Mouse (Mus musculus): ENCODE measurements around the gene Chic2. TPM values are rescaled to one million over a fixed set of nuclear protein-coding genes. Genes with fewer than 3 reads are reported as not detected.

Chic2 gene
- polyA plus RNA-seq, 1 experiment from 2014 or later = 43.2 TPM

- no peak overlapping the region for H3K4me3 ChIP-seq (ENCODE audit: low read depth, low read length)
- H3K9me3 ChIP-seq (ENCODE audit: control insufficient read depth, low read length) = no peaks in the 10 kb centered on the region
- H3K27ac ChIP-seq (replicated peaks) = no peak overlapping the region
- H3K27me3 ChIP-seq (ENCODE audit: control insufficient read depth, insufficient read depth, low read length) = peaks cover 15% of the 10 kb centered on the region; the same call in 1 of the 2 replicates
- H3K9ac ChIP-seq (ENCODE audit: low read length) = no peak overlapping the region
- DNase-seq (ENCODE audit: low spot score) = no peak
- no peaks in the 10 kb centered on the region for H3K4me1 ChIP-seq (replicated peaks; ENCODE audit: control insufficient read depth, insufficient read depth)
- H3K4me2 ChIP-seq (replicated peaks; ENCODE audit: low read depth) = 0 out of 2 replicates have a peak overlapping the region, but pooled peaks have one; percentile 6
- WGBS = 3% methylated on average over 27 of the region's 27 CpGs
- ATAC-seq (ENCODE audit: low FRiP score, low TSS enrichment) = no peak
- TF ChIP-seq CTCF (IDR thresholded peaks at IDR 0.05; ENCODE audit: low read depth) = no peak
- TF ChIP-seq EP300 (optimal IDR thresholded peaks at IDR 0.05) = no peak
- no peaks in the 10 kb centered on the region for H3K36me3 ChIP-seq (ENCODE audit: control insufficient read depth, insufficient read depth, low read length)
Observed at GRCm38 (mm10) chr5:75083591-75084392, 39.2 kb upstream of the Chic2 start.

- Histone ChIP-seq H3K4me1 (replicated peaks; ENCODE audit: control insufficient read depth, insufficient read depth) (no peaks in the 10 kb centered on the region), H3K27me3 (ENCODE audit: control insufficient read depth, insufficient read depth, low read length) (peaks cover 15% of the 10 kb centered on the region; the same call in 1 of the 2 replicates), H3K4me3 (ENCODE audit: low read depth, low read length) (no peak overlapping the region), H3K9ac (ENCODE audit: low read length) (no peak overlapping the region), H3K27ac (replicated peaks) (no peak overlapping the region), H3K4me2 (replicated peaks; ENCODE audit: low read depth) (no peak overlapping the region), H3K36me3 (ENCODE audit: control insufficient read depth, insufficient read depth, low read length) (no peaks in the 10 kb centered on the region), H3K9me3 (ENCODE audit: control insufficient read depth, low read length) (no peaks in the 10 kb centered on the region)
- DNase-seq (ENCODE audit: low spot score) (no peak), ATAC-seq (ENCODE audit: low FRiP score, low TSS enrichment) (no peak)
- TF ChIP-seq CTCF (IDR thresholded peaks at IDR 0.05; ENCODE audit: low read depth) = no peak
- TF ChIP-seq EP300 (optimal IDR thresholded peaks at IDR 0.05) = no peak
- 8% methylated on average over 14 of the region's 14 CpGs for WGBS
Observed at GRCm38 (mm10) chr5:75083061-75083460, 38.5 kb upstream of the Chic2 start.

- Histone ChIP-seq H3K36me3 (ENCODE audit: control insufficient read depth, insufficient read depth, low read length) (no peaks in the 10 kb centered on the region), H3K9me3 (ENCODE audit: control insufficient read depth, low read length) (no peaks in the 10 kb centered on the region), H3K9ac (ENCODE audit: low read length) (no peak overlapping the region), H3K4me3 (ENCODE audit: low read depth, low read length) (no peak overlapping the region), H3K4me1 (replicated peaks; ENCODE audit: control insufficient read depth, insufficient read depth) (no peaks in the 10 kb centered on the region), H3K4me2 (replicated peaks; ENCODE audit: low read depth) (no peak overlapping the region), H3K27me3 (ENCODE audit: control insufficient read depth, insufficient read depth, low read length) (peaks cover 17% of the 10 kb centered on the region; the same call in 1 of the 2 replicates), H3K27ac (replicated peaks) (no peak overlapping the region)
- DNase-seq (ENCODE audit: low spot score) (no peak), ATAC-seq (ENCODE audit: low FRiP score, low TSS enrichment) (no peak)
- TF ChIP-seq EP300 (optimal IDR thresholded peaks at IDR 0.05) (no peak), CTCF (IDR thresholded peaks at IDR 0.05; ENCODE audit: low read depth) (no peak)
- WGBS = 24% methylated on average over 6 of the region's 6 CpGs
Observed at GRCm38 (mm10) chr5:75082439-75082838, 37.9 kb upstream of the Chic2 start.

- Histone ChIP-seq H3K9ac (ENCODE audit: low read length) (no peak overlapping the region), H3K36me3 (ENCODE audit: control insufficient read depth, insufficient read depth, low read length) (no peaks in the 10 kb centered on the region), H3K4me2 (replicated peaks; ENCODE audit: low read depth) (no peak overlapping the region), H3K9me3 (ENCODE audit: control insufficient read depth, low read length) (no peaks in the 10 kb centered on the region), H3K4me3 (ENCODE audit: low read depth, low read length) (no peak overlapping the region), H3K4me1 (replicated peaks; ENCODE audit: control insufficient read depth, insufficient read depth) (no peaks in the 10 kb centered on the region), H3K27me3 (ENCODE audit: control insufficient read depth, insufficient read depth, low read length) (peaks cover 26% of the 10 kb centered on the region), H3K27ac (replicated peaks) (no peak overlapping the region)
- no peak for TF ChIP-seq EP300 (optimal IDR thresholded peaks at IDR 0.05)
- peak; percentile 40 for TF ChIP-seq CTCF (IDR thresholded peaks at IDR 0.05; ENCODE audit: low read depth)
- ATAC-seq (ENCODE audit: low FRiP score, low TSS enrichment) (peak; percentile 59; the same call in 1 of the 2 replicates), DNase-seq (ENCODE audit: low spot score) (peak; percentile 40)
- WGBS = 3% methylated on average over 7 of the region's 7 CpGs
Observed at GRCm38 (mm10) chr5:75079564-75079963, 35.0 kb upstream of the Chic2 start.

- ATAC-seq (ENCODE audit: low FRiP score, low TSS enrichment) (no peak), DNase-seq (ENCODE audit: low spot score) (no peak)
- Histone ChIP-seq H3K4me1 (replicated peaks; ENCODE audit: control insufficient read depth, insufficient read depth) (no peaks in the 10 kb centered on the region), H3K4me3 (ENCODE audit: low read depth, low read length) (no peak overlapping the region), H3K27me3 (ENCODE audit: control insufficient read depth, insufficient read depth, low read length) (peaks cover 39% of the 10 kb centered on the region), H3K27ac (replicated peaks) (no peak overlapping the region), H3K9ac (ENCODE audit: low read length) (no peak overlapping the region), H3K9me3 (ENCODE audit: control insufficient read depth, low read length) (no peaks in the 10 kb centered on the region), H3K36me3 (ENCODE audit: control insufficient read depth, insufficient read depth, low read length) (no peaks in the 10 kb centered on the region), H3K4me2 (replicated peaks; ENCODE audit: low read depth) (no peak overlapping the region)
- TF ChIP-seq EP300 (optimal IDR thresholded peaks at IDR 0.05) (no peak), CTCF (IDR thresholded peaks at IDR 0.05; ENCODE audit: low read depth) (no peak)
- WGBS = 4% methylated on average over 19 of the region's 19 CpGs
Observed at GRCm38 (mm10) chr5:75077051-75077380, 32.4 kb upstream of the Chic2 start.

GRCm38 (mm10) chr5:75076326-75077050 lies 31.9 kb upstream of the Chic2 start:
- ATAC-seq (ENCODE audit: low FRiP score, low TSS enrichment) (no peak), DNase-seq (ENCODE audit: low spot score) (no peak)
- Histone ChIP-seq H3K27me3 (ENCODE audit: control insufficient read depth, insufficient read depth, low read length) (peaks cover 39% of the 10 kb centered on the region), H3K4me2 (replicated peaks; ENCODE audit: low read depth) (no peak overlapping the region), H3K9ac (ENCODE audit: low read length) (no peak overlapping the region), H3K36me3 (ENCODE audit: control insufficient read depth, insufficient read depth, low read length) (no peaks in the 10 kb centered on the region), H3K27ac (replicated peaks) (no peak overlapping the region), H3K4me1 (replicated peaks; ENCODE audit: control insufficient read depth, insufficient read depth) (no peaks in the 10 kb centered on the region), H3K9me3 (ENCODE audit: control insufficient read depth, low read length) (no peaks in the 10 kb centered on the region), H3K4me3 (ENCODE audit: low read depth, low read length) (peak overlapping the region; percentile 15; the same call in 1 of the 2 replicates)
- 2% methylated on average over 17 of the region's 17 CpGs for WGBS
- TF ChIP-seq EP300 (optimal IDR thresholded peaks at IDR 0.05) (no peak), CTCF (IDR thresholded peaks at IDR 0.05; ENCODE audit: low read depth) (no peak)
